Mouse (Mus musculus) MEL (cell line): ENCODE data around the gene Trim27. TPM values are rescaled to one million over a fixed set of nuclear protein-coding genes. Genes with fewer than 3 reads are reported as not detected.

ENCODE experiments used
- DNase-seq: peaks from one replicate; pipeline ENCODE4 v3.0.0; 2011; ENCODE audit warnings: low read depth, low spot score
- H3K27ac ChIP-seq: 2 replicates; pipeline ENCODE4 v1.5.1; 2012; ENCODE audit warnings: low read depth, mild to moderate bottlenecking, control low read depth, low read length, moderate library complexity; ENCODE audit not compliant: control insufficient read depth
- H3K27me3 ChIP-seq, 2 experiments: fragments of 150-350 bp in 1 of 2; sonication (generic) in 1 of 2; 2 replicates each; pipeline ENCODE4 v1.6.1; 2012; ENCODE audit warnings: low read length in 2 of 2, mild to moderate bottlenecking in 2 of 2, improper control_type of control experiment in 1 of 2, moderate library complexity in 1 of 2; ENCODE audit not compliant: insufficient read depth in 2 of 2, control insufficient read depth in 1 of 2
- H3K36me3 ChIP-seq, 2 experiments: 2 replicates each; pipeline ENCODE4 v1.6.1; 2012 to 2014; ENCODE audit warnings: low read length in 2 of 2, improper control_type of control experiment in 1 of 2, inconsistent platforms in 1 of 2, mild to moderate bottlenecking in 1 of 2; ENCODE audit not compliant: insufficient read depth in 2 of 2, control insufficient read depth in 1 of 2
- H3K4me1 ChIP-seq, 2 experiments: fragments of 150-350 bp in 1 of 2; sonication (generic) in 1 of 2; 2 replicates each; pipeline ENCODE4 v1.6.1; 2012; ENCODE audit warnings: low read length in 2 of 2, improper control_type of control experiment in 1 of 2, mild to moderate bottlenecking in 1 of 2; ENCODE audit not compliant: insufficient read depth in 2 of 2, control insufficient read depth in 1 of 2
- H3K4me3 ChIP-seq, 2 experiments: fragments of 150-350 bp in 1 of 2; sonication (generic) in 1 of 2; 2 replicates each; pipeline ENCODE4 v1.5.1; 2012; ENCODE audit warnings: low read depth in 2 of 2, low read length in 2 of 2, mild to moderate bottlenecking in 2 of 2, moderate library complexity in 2 of 2, control low read depth in 1 of 2, improper control_type of control experiment in 1 of 2; ENCODE audit not compliant: control insufficient read depth in 1 of 2, insufficient read depth in 1 of 2
- H3K79me2 ChIP-seq: 2 replicates; pipeline ENCODE4 v1.6.1; 2012; ENCODE audit warnings: mild to moderate bottlenecking, low read length, moderate library complexity; ENCODE audit not compliant: control insufficient read depth, poor library complexity, insufficient read depth
- H3K9ac ChIP-seq: 2 replicates; pipeline ENCODE4 v1.6.1; 2012; ENCODE audit warnings: low read depth, mild to moderate bottlenecking, control low read depth, low read length, moderate library complexity; ENCODE audit not compliant: control insufficient read depth, poor library complexity, severe bottlenecking
- H3K9me3 ChIP-seq: fragments of 150-350 bp; sonication (generic); replicated peaks from 2 replicates; pipeline ENCODE4 v1.6.1; 2012; ENCODE audit warnings: mild to moderate bottlenecking, low read length, improper control_type of control experiment, moderate library complexity; ENCODE audit not compliant: insufficient read depth
- ELF1 ChIP-seq: IDR thresholded peaks from 2 replicates; pipeline ENCODE4 v1.6.1; 2014; ENCODE audit warnings: low read depth, mild to moderate bottlenecking, inconsistent platforms, low read length, improper control_type of control experiment, moderate library complexity
- GATA1 ChIP-seq: IDR thresholded peaks from 2 replicates; pipeline ENCODE4 v1.6.1; 2011; ENCODE audit warnings: low read depth, low read length, improper control_type of control experiment
- MAFK ChIP-seq: IDR thresholded peaks from 2 replicates; pipeline ENCODE4 v1.6.1; 2011; ENCODE audit warnings: low read depth, mild to moderate bottlenecking, low read length, improper control_type of control experiment, borderline replicate concordance
- MAX ChIP-seq: IDR thresholded peaks from 2 replicates; pipeline ENCODE4 v1.6.1; 2011; ENCODE audit warnings: low read length, improper control_type of control experiment
- MXI1 ChIP-seq: IDR thresholded peaks from 2 replicates; pipeline ENCODE4 v1.6.1; 2011; ENCODE audit warnings: mild to moderate bottlenecking, low read depth, low read length, improper control_type of control experiment
- MYC ChIP-seq: IDR thresholded peaks from 2 replicates; pipeline ENCODE4 v1.6.1; 2011; ENCODE audit warnings: low read depth, mild to moderate bottlenecking, low read length, improper control_type of control experiment, moderate library complexity
- NELFE ChIP-seq: IDR thresholded peaks from 2 replicates; pipeline ENCODE4 v1.6.1; 2011; ENCODE audit warnings: low read depth, low read length, improper control_type of control experiment
- POLR2A ChIP-seq, 2 experiments: IDR thresholded peaks; 2 replicates each; pipeline ENCODE4 v1.6.1; 2011 to 2012; ENCODE audit warnings: low read length in 2 of 2, mild to moderate bottlenecking in 2 of 2, control low read depth in 1 of 2, improper control_type of control experiment in 1 of 2, low read depth in 1 of 2, moderate library complexity in 1 of 2; ENCODE audit not compliant: control insufficient read depth in 1 of 2, insufficient read depth in 1 of 2, poor library complexity in 1 of 2
- RAD21 ChIP-seq: IDR thresholded peaks from 2 replicates; pipeline ENCODE4 v1.6.1; 2011; ENCODE audit warnings: mild to moderate bottlenecking, low read depth, low read length, improper control_type of control experiment
- SIN3A ChIP-seq: IDR thresholded peaks from 2 replicates; pipeline ENCODE4 v1.6.1; 2012; ENCODE audit warnings: low read length, improper control_type of control experiment, inconsistent platforms
- TBP ChIP-seq: IDR thresholded peaks from 2 replicates; pipeline ENCODE4 v1.8.0; 2011; ENCODE audit warnings: low read depth, low read length, improper control_type of control experiment
- UBTF ChIP-seq: IDR thresholded peaks from 2 replicates; pipeline ENCODE4 v1.6.1; 2012; ENCODE audit warnings: low read depth, mild to moderate bottlenecking, inconsistent platforms, low read length, improper control_type of control experiment, moderate library complexity, borderline replicate concordance; ENCODE audit not compliant: insufficient read depth
- USF1 ChIP-seq: IDR thresholded peaks from 2 replicates; pipeline ENCODE4 v1.6.1; 2014; ENCODE audit warnings: low read depth, mild to moderate bottlenecking, inconsistent platforms, low read length, improper control_type of control experiment, moderate library complexity
- ZKSCAN1 ChIP-seq: IDR thresholded peaks from 2 replicates; pipeline ENCODE4 v1.6.1; 2012; ENCODE audit warnings: low read depth, mild to moderate bottlenecking, inconsistent platforms, low read length, improper control_type of control experiment, moderate library complexity
- ZNF384 ChIP-seq: IDR thresholded peaks from 2 replicates; pipeline ENCODE4 v1.6.1; 2012; ENCODE audit warnings: low read depth, mild to moderate bottlenecking, inconsistent platforms, low read length, improper control_type of control experiment
- polyA plus RNA-seq, 2 experiments: library from polyadenylated mRNA; stranded (reverse) in 1 of 2; unstranded in 1 of 2; fragments of >175 nt in 1 of 2; fragments of >200 nt in 1 of 2; gene quantifications; 2 replicates each; pipeline versions ENCODE4 v1.2.1 to v1.2.4; 2012; ENCODE audit warnings: low replicate concordance in 2 of 2, low read depth in 1 of 2; ENCODE audit not compliant: insufficient read length in 2 of 2, insufficient read depth in 1 of 2, missing spikeins in 1 of 2
- total RNA-seq: library from RNA; depleted of rRNA; stranded (reverse); fragments of 300-350 nt; gene quantifications from 2 replicates; pipeline ENCODE4 v1.2.3, GENCODE M21; 2012

Gene Trim27
- total and polyA plus RNA-seq, 3 experiments, result 258 to 339 (median 311) TPM

DNA sequence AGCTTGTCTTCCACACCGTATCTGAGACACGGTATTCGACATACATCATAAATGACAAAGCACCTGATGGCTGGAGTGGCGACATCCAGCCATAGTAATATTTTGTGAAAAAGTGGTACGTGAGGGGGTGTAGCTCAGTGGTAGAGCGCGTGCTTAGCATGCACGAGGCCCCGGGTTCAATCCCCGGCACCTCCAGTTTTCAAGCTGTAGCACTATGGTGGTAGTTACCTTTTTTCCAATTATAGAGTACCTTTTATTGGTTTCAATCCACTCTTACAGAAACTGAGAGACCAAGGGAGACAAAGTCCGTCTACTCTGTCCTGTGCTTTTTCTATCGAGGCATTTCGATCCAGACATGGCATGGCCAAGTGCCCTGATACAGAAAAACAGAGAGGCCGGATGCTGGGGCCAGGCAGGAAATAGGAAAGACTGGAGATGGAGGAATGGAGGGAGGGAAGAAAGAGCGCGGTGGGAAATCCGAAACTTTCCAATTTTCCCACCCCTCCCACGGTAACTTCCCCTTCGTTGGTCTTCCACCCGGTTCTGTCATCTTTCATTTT, 43.3 kb downstream of the Trim27 start:
- DNase-seq, result peak; percentile 88
- no peak for TF ChIP-seq NELFE
- TF ChIP-seq GATA1, result 0 out of 2 replicates have a peak, but pooled peaks have one; percentile 12
- TF ChIP-seq SIN3A, result peak; percentile 14; the same call in 1 of the 2 replicates
- peak; percentile 100 for TF ChIP-seq TBP
- no peak for TF ChIP-seq ZKSCAN1
- peak; percentile 69; the same call in 1 of the 2 replicates for TF ChIP-seq ELF1
- peak; percentile 66; the same call in 1 of the 2 replicates for TF ChIP-seq MXI1
- TF ChIP-seq MAX, result no peak
- TF ChIP-seq MAFK, result peak; percentile 99
- 0 out of 2 replicates have a peak, but pooled peaks have one; percentile 37 for TF ChIP-seq MYC

DNA sequence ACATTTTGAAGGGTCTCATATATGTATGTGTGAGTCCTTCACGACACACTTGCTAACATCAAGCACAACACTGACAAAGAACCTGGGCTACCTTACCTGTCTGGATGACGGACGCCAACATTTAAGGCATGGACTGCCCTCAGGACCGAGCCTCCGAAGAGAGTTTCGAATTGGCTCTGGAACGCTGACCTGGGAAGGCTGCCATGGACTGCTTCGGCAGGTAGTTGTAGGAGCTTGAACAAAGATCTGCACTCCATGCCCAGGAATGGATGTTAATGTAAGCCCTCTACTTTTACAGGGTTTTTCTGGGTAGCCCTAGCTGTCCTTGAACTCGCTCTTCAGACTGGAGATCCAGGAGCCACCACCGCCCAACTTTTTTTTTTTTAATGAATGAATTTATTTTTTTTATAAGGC, 44.0 kb downstream of the Trim27 start:
- Histone ChIP-seq H3K79me2 (no peaks in the 10 kb centered on the region), H3K4me1 (peaks cover 1 to 10% of the 10 kb centered on the region in 2 experiments; a peak in 2 of 4 replicates), H3K27me3 (no peaks in the 10 kb centered on the region), H3K4me3 (peak overlapping the region; percentile 27 to 69), H3K36me3 (peaks cover 0 to 19% of the 10 kb centered on the region in 2 experiments; a peak in 2 of 4 replicates), H3K9me3 (no peaks in the 10 kb centered on the region), H3K9ac (peak overlapping the region; percentile 50), H3K27ac (no peak overlapping the region)
- DNase-seq, result peak; percentile 81
- no peak for TF ChIP-seq MAX
- no peak for TF ChIP-seq USF1
- TF ChIP-seq POLR2A (IDR thresholded peaks at IDR 0.05; ENCODE audit: control insufficient read depth in 1 of 2, insufficient read depth in 1 of 2, low read depth in 1 of 2, low read length in 2 of 2, poor library complexity in 1 of 2), result no peak
- no peak for TF ChIP-seq ZKSCAN1
- TF ChIP-seq SIN3A, result no peak
- no peak for TF ChIP-seq UBTF
- no peak for TF ChIP-seq RAD21
- TF ChIP-seq TBP, result peak; percentile 51; the same call in 1 of the 2 replicates
- peak; percentile 92 for TF ChIP-seq ZNF384
- TF ChIP-seq MAFK, result no peak

More for the DNA sequence above, 43.3 kb downstream of the Trim27 start:
- H3K27me3 ChIP-seq, result no peaks in the 10 kb centered on the region
- no peak overlapping the region for H3K27ac ChIP-seq
- H3K4me3 ChIP-seq, result peak overlapping the region; percentile 53 to 75
- no peaks in the 10 kb centered on the region for H3K79me2 ChIP-seq
- no peaks in the 10 kb centered on the region for H3K9me3 ChIP-seq
- H3K9ac ChIP-seq, result peak overlapping the region; percentile 13
- peaks cover 0 to 19% of the 10 kb centered on the region in 2 experiments; a peak in 2 of 4 replicates for H3K36me3 ChIP-seq
- peaks cover 1 to 10% of the 10 kb centered on the region in 2 experiments; a peak in 2 of 4 replicates for H3K4me1 ChIP-seq
